Mouse (Mus musculus) testis, adult 2 months (tissue): Measurements from ENCODE around the gene Nfkb1.

Experiments
- CTCF ChIP-seq: fragments of 200-500 bp; IDR thresholded peaks from 2 replicates; pipeline ENCODE4 v1.5.1; 2012; ENCODE audit warnings: low read depth, mild to moderate bottlenecking, inconsistent platforms, low read length, moderate library complexity; ENCODE audit not compliant: control insufficient read depth, insufficient read depth, insufficient replicate concordance
- POLR2A ChIP-seq: fragments of 200-500 bp; IDR thresholded peaks from 2 replicates; pipeline ENCODE4 v1.6.1; 2012; ENCODE audit warnings: low read depth, mild to moderate bottlenecking, inconsistent platforms, low read length, moderate library complexity; ENCODE audit not compliant: control insufficient read depth

GRCm38 (mm10) chr3:135568633-135569032, 122.7 kb downstream of the Nfkb1 start:
- TF ChIP-seq CTCF (no peak), POLR2A (no peak)
